Mouse (Mus musculus) liver, embryonic 14.5 days (tissue): ENCODE results near the gene Sdcbp2. TPM values are rescaled to one million over a fixed set of nuclear protein-coding genes. Genes with fewer than 3 reads are reported as not detected.

ENCODE experiments used
- ATAC-seq: fragments of 200-750 bp; cut with Nextera tagmentation; 2 replicates; pipeline ENCODE4 v1.8.0; 2017; ENCODE audit warnings: moderate number of reproducible peaks, mild to moderate bottlenecking, moderate library complexity; ENCODE audit not compliant: insufficient read depth
- DNase-seq, 3 experiments: peaks; one replicate each; pipeline ENCODE4 v3.0.0-alpha.2; 2012 to 2013; ENCODE audit warnings: low read depth in 3 of 3, low spot score in 3 of 3
- H3K27ac ChIP-seq: fragments of 300-500 bp; sonication (generic); 2 replicates; pipeline ENCODE4 v1.5.1; 2014; ENCODE audit warnings: moderate library complexity, mild to moderate bottlenecking, control low read depth, inconsistent platforms
- H3K27me3 ChIP-seq: fragments of 300-500 bp; sonication (generic); 2 replicates; pipeline ENCODE4 v1.6.1; 2014; ENCODE audit warnings: mild to moderate bottlenecking, low read length, moderate library complexity; ENCODE audit not compliant: control insufficient read depth, insufficient read depth
- H3K36me3 ChIP-seq: fragments of 300-500 bp; sonication (generic); replicated peaks from 2 replicates; pipeline ENCODE4 v1.6.1; 2014; ENCODE audit warnings: low read depth; ENCODE audit not compliant: control insufficient read depth, insufficient read depth
- H3K4me1 ChIP-seq, 2 experiments: fragments of 200-500 bp in 1 of 2; fragments of 300-500 bp in 1 of 2; sonication (generic) in 1 of 2; replicated peaks; 2 replicates each; pipeline ENCODE4 v1.6.1; 2012 to 2014; ENCODE audit warnings: antibody characterized with exemption in 1 of 2, inconsistent platforms in 1 of 2, low read length in 1 of 2; ENCODE audit not compliant: control insufficient read depth in 2 of 2, insufficient read depth in 2 of 2
- H3K4me2 ChIP-seq: fragments of 300-500 bp; sonication (generic); 2 replicates; pipeline ENCODE4 v1.6.1; 2014; ENCODE audit warnings: low read depth, mild to moderate bottlenecking, control low read depth, moderate library complexity
- H3K4me3 ChIP-seq, 2 experiments: fragments of 200-500 bp in 1 of 2; fragments of 300-500 bp in 1 of 2; sonication (generic) in 1 of 2; 2 replicates each; pipeline ENCODE4 v1.5.1; 2012 to 2014; ENCODE audit warnings: low read depth in 2 of 2, low read length in 2 of 2, mild to moderate bottlenecking in 2 of 2, control low read depth in 1 of 2, inconsistent platforms in 1 of 2, moderate library complexity in 1 of 2; ENCODE audit not compliant: insufficient read depth in 1 of 2
- H3K9ac ChIP-seq: fragments of 300-500 bp; sonication (generic); replicated peaks from 2 replicates; pipeline ENCODE4 v1.6.1; 2014; ENCODE audit warnings: mild to moderate bottlenecking, control low read depth, moderate library complexity
- H3K9me3 ChIP-seq: fragments of 300-500 bp; sonication (generic); 2 replicates; pipeline ENCODE4 v1.6.1; 2016; ENCODE audit warnings: low read length, mixed read lengths; ENCODE audit not compliant: control insufficient read depth
- CTCF ChIP-seq: IDR thresholded peaks from 2 replicates; pipeline ENCODE4 v1.5.1; 2016; ENCODE audit warnings: antibody characterized with exemption, low read depth, control low read depth
- EP300 ChIP-seq: IDR thresholded peaks from 2 replicates; pipeline ENCODE4 v1.6.1; 2016; ENCODE audit warnings: antibody characterized with exemption, low read depth
- WGBS: fragments of 180-500 bp; shearing (Covaris S2); extraction: QIAGEN DNeasy Blood & Tissue Kit; methylation state at CpG from one replicate; pipeline ENCODE4 v1.1.7; 2014; ENCODE audit not compliant: insufficient replicate concordance; 5-methylcytosine and 5-hydroxymethylcytosine counted together
- polyA plus RNA-seq, 2 experiments: library from polyadenylated mRNA; depleted of rRNA in 1 of 2; stranded (reverse) in 1 of 2; unstranded in 1 of 2; fragments of >200 nt; fragmentation: Nextera tagmentation in 1 of 2; extraction: Ambion mirVana in 1 of 2; gene quantifications; 2 replicates each; pipeline versions ENCODE4 v1.2.1 to v1.2.3; 2012 to 2014

Sdcbp2 gene
- polyA plus RNA-seq, 2 experiments, result 0.06 to 0.22 TPM

DNA sequence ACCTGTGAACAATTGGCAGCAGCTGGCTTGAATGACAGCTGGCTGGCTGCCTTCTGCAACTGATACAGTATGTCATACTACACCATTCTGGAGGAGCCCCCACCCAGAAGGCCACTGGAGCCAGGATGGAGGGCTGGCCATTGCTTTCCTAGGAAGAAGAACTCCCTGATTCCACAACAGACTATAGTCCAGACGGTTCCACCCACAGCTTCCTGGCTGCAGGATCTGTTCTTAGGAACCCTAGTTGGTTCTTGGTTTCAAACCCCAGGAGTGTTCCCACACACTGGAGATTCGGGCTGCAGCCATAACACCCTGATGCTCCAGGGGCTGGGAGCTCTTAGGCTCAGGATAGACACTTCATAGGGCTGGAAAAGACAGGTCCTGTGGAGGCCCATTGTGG is 25.6 kb downstream of the Sdcbp2 start:
- TF ChIP-seq CTCF (no peak), EP300 (no peak)
- no peak for DNase-seq
- 41% methylated on average over 2 of the region's 2 CpGs for WGBS
- Histone ChIP-seq H3K27me3 (no peaks in the 10 kb centered on the region), H3K4me3 (no peak overlapping the region), H3K9me3 (no peaks in the 10 kb centered on the region), H3K9ac (no peak overlapping the region), H3K36me3 (no peaks in the 10 kb centered on the region), H3K4me1 (no peaks in the 10 kb centered on the region), H3K4me2 (no peak overlapping the region), H3K27ac (no peak overlapping the region)
- ATAC-seq, result no peak

DNA sequence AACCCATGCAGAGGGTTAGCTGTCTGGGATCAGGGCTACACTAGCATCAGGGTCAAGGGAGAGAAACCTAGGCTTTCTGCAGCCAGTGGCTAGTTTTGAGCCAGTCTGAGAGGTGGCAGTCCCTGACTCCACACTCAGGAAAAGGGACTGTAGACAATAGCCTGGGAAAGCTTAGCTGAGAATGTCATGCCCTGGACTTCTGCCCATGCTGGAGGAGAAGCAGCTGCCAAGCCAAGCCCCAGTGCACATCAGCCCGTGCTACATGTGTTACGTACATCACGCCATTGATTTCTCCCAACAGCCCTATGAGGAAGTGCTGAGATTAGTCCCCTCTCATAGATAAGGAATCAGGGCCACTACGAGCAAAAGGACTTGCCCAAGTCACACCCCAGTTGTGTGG is 29.7 kb downstream of the Sdcbp2 start:
- DNase-seq, result no peak
- Histone ChIP-seq H3K27ac (no peak overlapping the region), H3K4me1 (no peaks in the 10 kb centered on the region), H3K9me3 (no peaks in the 10 kb centered on the region), H3K4me2 (no peak overlapping the region), H3K27me3 (no peaks in the 10 kb centered on the region), H3K4me3 (no peak overlapping the region), H3K9ac (no peak overlapping the region), H3K36me3 (no peaks in the 10 kb centered on the region)
- no peak for ATAC-seq
- WGBS, result 42% methylated on average over 4 of the region's 4 CpGs
- TF ChIP-seq EP300 (no peak), CTCF (no peak)

- no peak for DNase-seq
- ATAC-seq, result no peak
- WGBS, result 44% methylated on average over 4 of the region's 4 CpGs
These were observed 31.2 kb downstream of the Sdcbp2 start for GRCm38 (mm10) chr2:151603630-151604029.

DNA sequence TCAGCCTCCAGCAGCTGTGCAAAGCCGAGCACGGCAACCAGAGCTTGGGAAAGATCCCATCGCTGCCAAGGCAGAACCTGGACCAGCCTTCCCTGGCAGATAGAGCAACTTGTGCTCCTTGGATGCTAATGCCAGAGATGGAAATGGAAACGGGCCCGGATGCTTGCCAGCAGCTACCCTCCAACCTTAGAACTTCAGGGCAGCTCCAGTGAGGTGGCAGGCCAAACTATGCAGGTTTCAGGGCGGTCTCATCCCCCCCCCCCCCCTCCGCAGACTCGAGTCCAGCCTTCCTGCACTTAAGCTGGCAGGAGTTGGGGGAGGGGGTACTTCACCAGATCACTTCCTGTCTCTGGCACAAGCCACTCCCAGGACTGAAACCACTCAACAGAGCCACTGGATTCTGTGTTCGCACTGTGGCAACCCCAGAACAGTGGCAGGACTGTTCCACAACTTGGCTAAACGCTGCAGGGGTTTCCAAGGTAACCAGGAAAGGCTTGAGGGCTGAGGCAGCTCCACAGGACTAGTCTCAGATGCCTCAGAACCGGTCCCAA is 33.1 kb downstream of the Sdcbp2 start:
- Histone ChIP-seq H3K4me1 (no peaks in the 10 kb centered on the region), H3K4me3 (no peak overlapping the region), H3K27ac (no peak overlapping the region), H3K27me3 (no peaks in the 10 kb centered on the region), H3K36me3 (no peaks in the 10 kb centered on the region), H3K4me2 (no peak overlapping the region), H3K9me3 (no peaks in the 10 kb centered on the region), H3K9ac (no peak overlapping the region)
- 29% methylated on average over 11 of the region's 11 CpGs for WGBS
- DNase-seq, result no peak
- TF ChIP-seq EP300, result no peak
- no peak for TF ChIP-seq CTCF
- ATAC-seq, result no peak

More at GRCm38 (mm10) chr2:151603630-151604029, 31.2 kb downstream of the Sdcbp2 start:
- no peaks in the 10 kb centered on the region for H3K27me3 ChIP-seq
- H3K9me3 ChIP-seq, result no peaks in the 10 kb centered on the region
- no peaks in the 10 kb centered on the region for H3K4me1 ChIP-seq
- TF ChIP-seq EP300 (no peak), CTCF (no peak)
- H3K4me2 ChIP-seq, result no peak overlapping the region
- H3K36me3 ChIP-seq, result no peaks in the 10 kb centered on the region
- no peak overlapping the region for H3K27ac ChIP-seq
- H3K9ac ChIP-seq, result no peak overlapping the region
- no peak overlapping the region for H3K4me3 ChIP-seq

DNA sequence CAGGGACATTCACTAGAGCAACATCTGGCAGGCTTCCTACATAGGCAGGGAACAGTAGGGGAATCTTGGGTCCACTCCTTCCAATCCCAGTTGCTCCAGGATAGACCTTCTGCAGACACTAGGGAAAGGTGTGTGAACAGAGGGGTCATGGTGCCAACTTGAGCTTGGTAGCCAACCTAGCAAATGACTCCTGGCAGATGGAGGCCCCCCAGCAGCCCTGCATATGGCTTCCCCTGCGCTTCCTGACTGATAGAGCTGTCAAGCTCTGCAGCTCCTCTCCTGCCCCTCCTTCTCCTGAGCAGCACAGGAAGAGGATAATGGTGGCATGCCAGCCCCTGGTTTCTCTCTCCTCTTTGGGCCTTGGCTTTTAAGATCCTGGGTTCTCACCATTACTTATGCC is 36.0 kb downstream of the Sdcbp2 start:
- Histone ChIP-seq H3K9me3 (no peaks in the 10 kb centered on the region), H3K27ac (no peak overlapping the region), H3K4me2 (no peak overlapping the region), H3K9ac (no peak overlapping the region), H3K4me1 (no peaks in the 10 kb centered on the region), H3K4me3 (no peak overlapping the region), H3K36me3 (no peaks in the 10 kb centered on the region), H3K27me3 (no peaks in the 10 kb centered on the region)
- 29% methylated on average over 1 of the region's 1 CpGs for WGBS
- no peak for DNase-seq
- ATAC-seq, result no peak
- TF ChIP-seq EP300 (no peak), CTCF (no peak)
